Mouse (Mus musculus) monocyte, adult 59 days (primary cell): ENCODE measurements around the gene BC030499. TPM values are rescaled to one million over a fixed set of nuclear protein-coding genes. Genes with fewer than 3 reads are reported as not detected.

Source experiments
- total RNA-seq, 2 experiments: library from RNA; stranded (reverse); gene quantifications; one replicate each; pipeline ENCODE4 v1.2.4; 2023

Gene BC030499
- 1 to 10 TPM; 1.5 TPM for total RNA-seq

GRCm38 (mm10) chr11:78290654-78291053 is at the start of gene BC030499:
TSS of gene BC030499 (plus strand) at chr11:78290841.

GRCm38 (mm10) chr11:78245627-78246317 is 44.9 kb upstream of the BC030499 start, which contains the start of the genes Sdf2 and Supt6:
TSS of gene Sdf2 (plus strand) at chr11:78245746.
TSS of gene Supt6 (minus strand) at chr11:78245987.

DNA sequence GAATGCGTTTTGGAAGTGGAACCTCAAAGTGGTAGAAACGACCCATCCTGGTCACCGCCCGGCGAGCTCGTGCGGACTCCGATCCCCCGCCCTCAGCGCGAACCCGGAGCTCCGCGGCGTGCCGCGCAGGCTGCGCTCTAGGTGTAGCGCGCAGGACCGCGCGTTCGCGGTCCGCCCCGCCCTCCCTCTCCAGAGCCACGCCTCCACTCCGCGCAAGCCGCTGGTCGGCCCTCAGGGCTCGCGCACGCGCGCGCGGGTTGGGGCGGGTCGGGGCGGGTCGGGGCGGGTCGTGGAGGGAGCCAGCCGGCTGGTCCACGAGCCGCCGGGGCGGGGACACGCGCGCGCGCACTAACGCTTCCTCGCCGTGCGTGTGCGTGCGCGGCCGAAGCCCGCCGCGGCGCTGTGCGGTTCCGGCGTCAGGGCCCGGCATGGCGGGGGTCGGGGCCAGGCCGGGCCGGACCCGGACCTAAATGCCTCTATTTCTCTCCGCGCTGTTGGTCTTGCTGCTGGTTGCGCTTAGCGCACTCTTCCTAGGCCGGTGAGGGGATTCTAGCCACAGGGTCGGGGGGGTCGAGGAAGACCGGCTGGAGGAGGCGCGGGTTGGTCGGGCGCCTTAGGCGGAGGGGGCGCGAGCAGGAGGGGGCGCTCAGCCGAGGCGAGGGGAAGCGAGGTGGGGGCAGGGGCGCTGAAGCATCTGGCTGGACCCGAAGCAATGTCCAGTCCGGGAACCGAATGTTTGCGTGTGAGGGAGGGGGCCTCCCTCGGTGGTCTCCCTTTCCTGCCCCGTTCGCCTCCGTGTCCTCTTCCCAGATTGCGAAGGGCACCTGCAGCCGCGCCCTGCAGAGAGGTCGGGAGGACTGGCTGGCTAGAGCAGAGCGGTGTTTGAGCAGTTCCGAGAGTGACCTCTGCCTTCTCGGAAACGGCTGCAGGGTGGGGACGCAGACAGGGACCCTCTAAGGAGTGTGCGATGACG is 29.0 kb upstream of the BC030499 start, which contains the start of gene 2610507B11Rik:
Gene 2610507B11Rik (plus strand): TSS at position 373 of the 973 bp plus-strand sequence.

DNA sequence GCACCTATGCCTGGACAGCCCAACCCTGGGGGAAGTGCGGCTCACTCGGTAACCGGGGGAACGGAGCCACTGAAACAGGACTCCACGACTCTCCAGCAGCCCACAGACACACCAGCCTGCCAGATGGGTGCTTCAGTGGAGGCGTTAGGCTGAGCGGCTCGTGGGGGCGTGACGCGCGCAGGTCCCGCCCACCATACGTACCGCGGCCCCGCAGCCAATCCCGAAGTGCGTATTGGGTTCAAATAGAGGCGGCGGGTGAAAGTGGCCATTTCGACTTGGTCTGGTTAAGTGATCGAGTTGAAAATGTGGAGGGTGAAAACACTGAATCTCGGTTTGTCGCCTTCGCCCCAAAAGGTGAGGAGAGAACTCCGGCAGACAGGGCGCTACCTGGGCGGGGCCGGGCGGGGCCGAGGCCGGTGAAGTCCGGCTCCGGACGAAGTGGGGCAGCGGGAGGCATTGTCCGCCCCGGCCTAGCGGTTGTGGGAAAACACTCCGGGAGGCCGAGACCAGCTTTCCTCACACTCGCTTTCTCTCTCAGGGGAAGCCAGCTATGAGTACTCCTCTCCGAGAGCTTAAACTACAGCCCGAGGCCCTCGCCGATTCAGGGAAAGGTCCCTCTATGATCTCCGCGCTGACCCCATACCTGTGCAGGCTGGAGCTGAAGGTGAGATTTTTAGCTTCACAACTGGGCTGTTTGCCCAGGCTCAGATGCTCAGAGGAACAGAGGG is 10.9 kb downstream of the BC030499 start, which contains the start of gene Spag5:
Gene Spag5 (plus strand): TSS at position 173 of the 728 bp plus-strand sequence.

GRCm38 (mm10) chr11:78322860-78323259 is 32.2 kb downstream of the BC030499 start, which contains the start of gene Aldoc:
TSS of gene Aldoc (plus strand) at chr11:78322968.

DNA sequence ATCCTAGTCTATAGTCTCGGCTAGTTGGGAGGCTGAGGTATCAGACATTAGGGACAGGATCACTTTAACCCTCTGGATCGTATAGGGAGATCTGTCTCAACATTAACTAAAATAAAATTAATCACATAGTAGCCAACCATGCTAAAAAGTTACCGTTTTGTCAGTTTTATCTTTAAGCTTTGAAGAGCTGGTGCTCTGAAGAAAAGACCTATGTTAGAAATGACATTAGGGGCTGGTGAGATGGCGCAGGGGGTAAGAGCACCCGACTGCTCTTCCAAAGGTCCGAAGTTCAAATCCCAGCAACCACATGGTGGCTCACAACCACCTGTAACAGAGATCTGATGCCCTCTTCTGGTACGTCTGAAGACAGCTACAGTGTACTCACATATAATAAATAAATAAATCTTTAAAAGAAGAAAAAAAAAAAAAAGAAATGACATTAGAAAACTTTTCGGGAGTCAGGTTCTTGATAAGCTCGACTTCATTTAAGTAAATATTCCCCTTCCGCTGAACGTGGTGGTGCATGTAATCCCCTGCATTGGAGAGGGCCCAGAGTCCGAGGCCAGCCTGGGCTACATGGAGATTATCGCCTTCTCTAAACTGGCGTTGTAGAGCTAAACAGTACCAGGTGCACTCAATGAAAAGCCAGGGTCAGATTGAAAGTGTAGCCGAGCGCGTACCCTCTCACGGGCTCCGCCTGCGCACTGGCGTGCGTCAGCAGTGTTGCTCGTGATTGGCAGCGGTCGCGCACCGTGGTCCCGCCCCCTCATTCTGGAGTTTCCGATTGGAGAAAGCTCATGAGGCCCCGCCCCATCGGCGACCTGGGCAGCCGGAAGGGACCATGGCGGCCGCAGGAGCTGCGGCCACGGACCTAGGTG is 37.2 kb downstream of the BC030499 start, which contains the start of gene Pigs:
Gene Pigs (plus strand): TSS at position 782 of the 878 bp plus-strand sequence.

DNA sequence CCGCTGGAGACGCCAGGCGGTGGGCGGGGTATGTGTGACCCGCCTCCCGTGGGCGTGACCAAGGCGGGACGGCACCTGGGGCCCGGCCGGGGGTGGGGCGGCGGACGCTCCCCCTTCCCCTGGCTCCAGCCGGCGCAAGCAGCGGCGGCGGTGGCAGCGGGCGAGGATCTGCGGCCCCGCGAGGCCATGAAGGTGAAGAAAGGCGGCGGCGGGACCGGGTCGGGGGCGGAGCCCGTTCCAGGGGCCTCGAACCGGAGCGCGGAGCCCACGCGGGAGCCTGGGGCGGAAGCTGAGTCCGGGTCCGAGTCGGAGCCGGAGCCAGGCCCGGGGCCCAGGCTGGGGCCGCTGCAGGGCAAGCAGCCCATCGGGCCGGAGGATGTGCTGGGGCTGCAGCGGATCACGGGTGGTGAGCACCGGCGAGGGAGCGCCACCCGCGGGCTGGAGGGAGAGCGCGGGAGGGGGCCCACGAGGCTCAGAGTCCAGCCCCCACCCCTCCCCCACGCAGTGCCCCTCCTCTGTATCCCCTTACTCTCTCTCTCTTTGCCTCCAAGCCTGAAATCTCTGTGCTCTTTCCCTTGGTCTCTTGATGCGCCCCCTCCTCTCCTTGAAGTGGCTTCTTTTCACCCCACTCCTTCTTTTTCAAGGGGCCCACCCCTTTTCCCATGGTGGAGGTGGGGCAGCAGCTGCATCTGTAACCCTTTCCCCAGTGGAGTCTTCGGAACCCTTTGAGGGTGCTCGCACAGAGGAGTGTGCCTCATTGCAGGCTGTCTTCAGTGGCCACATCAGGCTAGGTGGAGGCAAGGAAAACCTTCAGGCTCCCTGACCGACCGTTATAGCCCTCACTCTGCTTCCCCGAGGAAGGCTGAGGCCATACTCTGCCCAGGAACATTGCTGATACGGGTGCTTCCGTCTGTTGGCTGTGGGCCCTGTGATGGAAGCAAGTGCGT is 53.0 kb downstream of the BC030499 start, which contains the start of gene Unc119:
Gene Unc119 (plus strand): TSS at position 102 of the 947 bp plus-strand sequence.

Other genes with a start within 250 kb of the BC030499 start
- 10 to 100 TPM; 17.4 to 20.2 TPM for gene Eral1, start 210.5 kb upstream of the BC030499 start, total RNA-seq
- 10 to 100 TPM; 26.6 to 30.6 TPM for gene Fam222b, start 196.2 kb upstream of the BC030499 start, total RNA-seq
- gene Traf4, start 125.3 kb upstream of the BC030499 start, total RNA-seq = under 1 TPM; 0.60 to 0.67 TPM
- 1 to 10 TPM; 1.9 to 4.0 TPM for gene Nek8, start 114.2 kb upstream of the BC030499 start, total RNA-seq
- gene Tlcd1, start 114.1 kb upstream of the BC030499 start, total RNA-seq = 1 to 10 TPM; 2.9 to 3.3 TPM
- gene Rpl23a, start 107.3 kb upstream of the BC030499 start, total RNA-seq = 1,000 to 10,000 TPM; 1,755 to 1,970 TPM
- gene Rab34, start 102.4 kb upstream of the BC030499 start, total RNA-seq = 1 to 10 TPM; 4.0 to 4.2 TPM
- not detected for gene Proca1, start 97.4 kb upstream of the BC030499 start, total RNA-seq
- gene Sdf2, start 45.1 kb upstream of the BC030499 start, total RNA-seq = 10 to 100 TPM; 52.7 to 55.9 TPM
- 10 to 100 TPM; 59.1 to 66.8 TPM for gene Supt6, start 44.9 kb upstream of the BC030499 start, total RNA-seq
- gene 2610507B11Rik, start 29.1 kb upstream of the BC030499 start, total RNA-seq = 100 to 1,000 TPM; 105 to 107 TPM
- 1 to 10 TPM in 1 of 2 experiments, under 1 TPM in 1; 0.81 to 2.9 TPM for gene Spag5, start 10.7 kb downstream of the BC030499 start, total RNA-seq
- gene Aldoc, start 32.1 kb downstream of the BC030499 start, total RNA-seq = 1 to 10 TPM; 7.4 to 9.0 TPM
- gene Pigs, start 37.6 kb downstream of the BC030499 start, total RNA-seq = 10 to 100 TPM; 60.7 to 63.9 TPM
- 10 to 100 TPM; 69.6 to 82.3 TPM for gene Unc119, start 52.6 kb downstream of the BC030499 start, total RNA-seq
- not detected for gene Foxn1, start 95.7 kb downstream of the BC030499 start, total RNA-seq
- gene Slc13a2, start 131.4 kb downstream of the BC030499 start, total RNA-seq = under 1 TPM in 1 of 2 experiments, not detected in 1; 0.66 TPM
- gene Slc46a1, start 174.9 kb downstream of the BC030499 start, total RNA-seq = 1 to 10 TPM; 5.9 to 7.9 TPM
- 1 to 10 TPM; 1.9 TPM for gene Sarm1, start 206.9 kb downstream of the BC030499 start, total RNA-seq
- not detected for gene Vtn, start 208.2 kb downstream of the BC030499 start, total RNA-seq
- gene Sebox, start 212.6 kb downstream of the BC030499 start, total RNA-seq = not detected
- gene Tmem199, start 221.3 kb downstream of the BC030499 start, total RNA-seq = 10 to 100 TPM; 18.9 to 24.0 TPM
- 10 to 100 TPM; 24.6 to 28.4 TPM for gene Poldip2, start 221.4 kb downstream of the BC030499 start, total RNA-seq
- 10 to 100 TPM; 16.8 to 17.1 TPM for gene Tnfaip1, start 245.5 kb downstream of the BC030499 start, total RNA-seq
- gene Ift20, start 245.5 kb downstream of the BC030499 start, total RNA-seq = 10 to 100 TPM; 31.8 to 33.8 TPM